Mouse (Mus musculus) forebrain, embryonic 16.5 days (tissue): ENCODE measurements at regions not wholly inside any gene's neighbourhood (a gene's known extent, or its start where the extent isn't known, plus 50 kb on each side); places are given as distances from the start of the nearest gene placed in this dataset.
"Not testable (repeated sequence)": the region's sequence is repeated elsewhere in the genome, so short reads cannot be mapped to it uniquely, and the experiment has no call there.

Experiments used
- ATAC-seq: fragments of 200-750 bp; cut with Nextera tagmentation; 2 replicates; pipeline ENCODE4 v1.8.0; 2017; ENCODE audit warnings: mild to moderate bottlenecking, moderate library complexity
- H3K27ac ChIP-seq: fragments of 300-500 bp; sonication (generic); 2 replicates; pipeline ENCODE4 v1.5.1; 2014; ENCODE audit warnings: low read length, control low read depth
- H3K27me3 ChIP-seq: fragments of 300-500 bp; sonication (generic); replicated peaks from 2 replicates; pipeline ENCODE4 v1.6.1; 2014; ENCODE audit warnings: low read length; ENCODE audit not compliant: control insufficient read depth, insufficient read depth
- H3K36me3 ChIP-seq: fragments of 300-500 bp; sonication (generic); 2 replicates; pipeline ENCODE4 v1.6.1; 2014; ENCODE audit not compliant: control insufficient read depth, insufficient read depth
- H3K4me1 ChIP-seq: fragments of 300-500 bp; sonication (generic); replicated peaks from 2 replicates; pipeline ENCODE4 v1.6.1; 2014; ENCODE audit warnings: low read length; ENCODE audit not compliant: control insufficient read depth, insufficient read depth
- H3K4me2 ChIP-seq: fragments of 300-500 bp; sonication (generic); 2 replicates; pipeline ENCODE4 v1.6.1; 2014; ENCODE audit warnings: mild to moderate bottlenecking, low read length, control low read depth
- H3K4me3 ChIP-seq: fragments of 300-500 bp; sonication (generic); replicated peaks from 2 replicates; pipeline ENCODE4 v1.5.1; 2014; ENCODE audit warnings: mild to moderate bottlenecking, low read length, control low read depth
- H3K9ac ChIP-seq: fragments of 300-500 bp; sonication (generic); replicated peaks from 2 replicates; pipeline ENCODE4 v1.6.1; 2014; ENCODE audit warnings: low read depth, low read length, control low read depth
- H3K9me3 ChIP-seq: fragments of 300-500 bp; sonication (generic); 2 replicates; pipeline ENCODE4 v1.6.1; 2016; ENCODE audit warnings: low read length; ENCODE audit not compliant: control insufficient read depth
- WGBS: fragments of 180-500 bp; shearing (Covaris S2); extraction: QIAGEN DNeasy Blood & Tissue Kit; methylation state at CpG from one replicate; pipeline ENCODE4 v1.1.7; 2014; 5-methylcytosine and 5-hydroxymethylcytosine counted together

- Histone ChIP-seq H3K4me2 (no peak overlapping the region), H3K27me3 (no peaks in the 10 kb centered on the region), H3K27ac (no peak overlapping the region), H3K9me3 (no peaks in the 10 kb centered on the region), H3K9ac (no peak overlapping the region), H3K36me3 (no peaks in the 10 kb centered on the region), H3K4me3 (no peak overlapping the region), H3K4me1 (no peaks in the 10 kb centered on the region)
- no peak for ATAC-seq
- WGBS, result 69% methylated on average over 6 of the region's 6 CpGs
These were observed 444.8 kb downstream of the Ets1 start for GRCm38 (mm10) chr9:33080774-33081173.

- H3K9ac ChIP-seq, result no peak overlapping the region
- no peak overlapping the region for H3K27ac ChIP-seq
- no peak overlapping the region for H3K4me2 ChIP-seq
- no peaks in the 10 kb centered on the region for H3K9me3 ChIP-seq
- no peaks in the 10 kb centered on the region for H3K27me3 ChIP-seq
- 59% methylated on average over 3 of the region's 3 CpGs for WGBS
- no peaks in the 10 kb centered on the region for H3K4me1 ChIP-seq
- peak; percentile 31; the same call in 1 of the 2 replicates for ATAC-seq
- no peak overlapping the region for H3K4me3 ChIP-seq
- H3K36me3 ChIP-seq, result no peaks in the 10 kb centered on the region
These were observed 454.0 kb downstream of the Ets1 start for GRCm38 (mm10) chr9:33089977-33090376.

GRCm38 (mm10) chr9:33091664-33092063 lies 455.6 kb downstream of the Ets1 start:
- WGBS, result 74% methylated on average over 3 of the region's 3 CpGs
- H3K4me2 ChIP-seq, result no peak overlapping the region
- no peak overlapping the region for H3K27ac ChIP-seq
- H3K36me3 ChIP-seq, result no peaks in the 10 kb centered on the region
- no peak overlapping the region for H3K9ac ChIP-seq
- H3K9me3 ChIP-seq, result no peaks in the 10 kb centered on the region
- H3K4me3 ChIP-seq, result no peak overlapping the region
- ATAC-seq, result no peak
- no peaks in the 10 kb centered on the region for H3K4me1 ChIP-seq
- H3K27me3 ChIP-seq, result no peaks in the 10 kb centered on the region

GRCm38 (mm10) chr9:33095654-33096053 lies 459.6 kb downstream of the Ets1 start:
- no peak overlapping the region for H3K4me2 ChIP-seq
- H3K27ac ChIP-seq, result no peak overlapping the region
- no peaks in the 10 kb centered on the region for H3K9me3 ChIP-seq
- H3K4me3 ChIP-seq, result no peak overlapping the region
- WGBS, result 2% methylated on average over 3 of the region's 3 CpGs
- H3K9ac ChIP-seq, result no peak overlapping the region
- no peaks in the 10 kb centered on the region for H3K27me3 ChIP-seq
- H3K36me3 ChIP-seq, result no peaks in the 10 kb centered on the region
- no peaks in the 10 kb centered on the region for H3K4me1 ChIP-seq
- ATAC-seq, result no peak

GRCm38 (mm10) chr9:33101206-33101605 lies 465.2 kb downstream of the Ets1 start:
- 83% methylated on average over 3 of the region's 3 CpGs for WGBS
- no peaks in the 10 kb centered on the region for H3K4me1 ChIP-seq
- no peak overlapping the region for H3K4me2 ChIP-seq
- H3K9ac ChIP-seq, result no peak overlapping the region
- no peak for ATAC-seq
- no peak overlapping the region for H3K27ac ChIP-seq
- H3K27me3 ChIP-seq, result no peaks in the 10 kb centered on the region
- H3K9me3 ChIP-seq, result no peaks in the 10 kb centered on the region
- no peaks in the 10 kb centered on the region for H3K36me3 ChIP-seq
- H3K4me3 ChIP-seq, result no peak overlapping the region

GRCm38 (mm10) chr9:33104623-33105074 lies 468.6 kb downstream of the Ets1 start:
- no peak for ATAC-seq
- Histone ChIP-seq H3K9me3 (no peaks in the 10 kb centered on the region), H3K27ac (no peak overlapping the region), H3K27me3 (no peaks in the 10 kb centered on the region), H3K4me3 (no peak overlapping the region), H3K4me1 (no peaks in the 10 kb centered on the region), H3K36me3 (no peaks in the 10 kb centered on the region), H3K4me2 (no peak overlapping the region), H3K9ac (no peak overlapping the region)
- 9% methylated on average over 3 of the region's 3 CpGs for WGBS

- H3K9ac ChIP-seq, result no peak overlapping the region
- 97% methylated on average over 1 of the region's 1 CpGs for WGBS
- ATAC-seq, result no peak
These were observed 487.8 kb downstream of the Ets1 start for GRCm38 (mm10) chr9:33123841-33124240.

GRCm38 (mm10) chr9:33152186-33152585 lies 516.2 kb downstream of the Ets1 start:
- WGBS, result 0% methylated on average over 1 of the region's 1 CpGs
- H3K4me3 ChIP-seq, result no peak overlapping the region
- no peaks in the 10 kb centered on the region for H3K4me1 ChIP-seq
- no peak overlapping the region for H3K27ac ChIP-seq
- no peaks in the 10 kb centered on the region for H3K9me3 ChIP-seq
- no peak overlapping the region for H3K4me2 ChIP-seq
- peak; percentile 54; the same call in 1 of the 2 replicates for ATAC-seq
- H3K36me3 ChIP-seq, result no peaks in the 10 kb centered on the region
- no peaks in the 10 kb centered on the region for H3K27me3 ChIP-seq
- no peak overlapping the region for H3K9ac ChIP-seq

More at GRCm38 (mm10) chr9:33123841-33124240, 487.8 kb downstream of the Ets1 start:
- Histone ChIP-seq H3K4me2 (no peak overlapping the region), H3K9me3 (no peaks in the 10 kb centered on the region), H3K36me3 (no peaks in the 10 kb centered on the region), H3K4me3 (no peak overlapping the region), H3K27ac (no peak overlapping the region), H3K27me3 (no peaks in the 10 kb centered on the region), H3K4me1 (no peaks in the 10 kb centered on the region)

- Histone ChIP-seq H3K4me3 (no peak overlapping the region), H3K9me3 (no peaks in the 10 kb centered on the region), H3K4me2 (no peak overlapping the region), H3K9ac (no peak overlapping the region), H3K27me3 (no peaks in the 10 kb centered on the region), H3K4me1 (peaks cover 5% of the 10 kb centered on the region; the same call in 1 of the 2 replicates), H3K36me3 (no peaks in the 10 kb centered on the region), H3K27ac (no peak overlapping the region)
- ATAC-seq, result peak; percentile 66
- WGBS, result 67% methylated on average over 6 of the region's 6 CpGs
These were observed 532.1 kb downstream of the Ets1 start for GRCm38 (mm10) chr9:33168159-33168558.

GRCm38 (mm10) chr9:33169093-33169492 lies 533.1 kb downstream of the Ets1 start:
- H3K4me3 ChIP-seq, H3K27ac ChIP-seq, H3K4me1 ChIP-seq, H3K36me3 ChIP-seq, H3K4me2 ChIP-seq, H3K27me3 ChIP-seq, H3K9ac ChIP-seq, ATAC-seq, H3K9me3 ChIP-seq: not testable (repeated sequence)
- 88% methylated on average over 1 of the region's 1 CpGs for WGBS
